Mouse (Mus musculus): ENCODE results near the gene Ets1. TPM values are rescaled to one million over a fixed set of nuclear protein-coding genes. Genes with fewer than 3 reads are reported as not detected.

The Ets1 gene
- total and polyA plus RNA-seq, 3 experiments: 0.05 TPM; not detected in 2

DNA sequence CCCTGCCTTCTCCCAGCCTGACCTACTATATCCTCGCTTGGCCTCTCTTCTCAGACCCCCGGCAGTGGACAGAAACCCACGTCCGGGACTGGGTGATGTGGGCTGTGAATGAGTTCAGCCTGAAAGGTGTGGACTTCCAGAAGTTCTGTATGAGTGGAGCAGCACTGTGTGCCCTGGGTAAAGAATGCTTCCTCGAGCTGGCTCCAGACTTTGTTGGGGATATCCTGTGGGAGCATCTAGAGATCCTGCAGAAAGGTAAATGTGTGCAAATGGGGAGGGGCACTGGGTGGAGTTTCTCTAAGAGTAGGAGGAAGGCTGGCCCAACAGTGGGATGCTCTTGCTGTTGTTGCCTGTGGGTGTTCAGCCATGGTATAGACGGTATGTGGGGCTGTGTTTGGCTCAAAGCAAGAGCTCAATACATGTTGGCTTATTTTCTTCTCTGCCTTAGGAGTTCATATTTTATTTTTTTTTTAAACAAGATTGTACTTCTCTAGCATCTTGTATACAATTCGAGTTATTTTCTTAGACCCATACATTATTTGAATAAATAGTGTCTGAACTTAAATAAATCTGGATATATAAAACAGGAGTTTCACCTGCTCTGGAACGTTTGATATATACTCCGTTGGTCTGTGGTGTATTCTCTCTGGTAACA is 94.1 kb downstream of the Ets1 start:
- H3K27me3 ChIP-seq (ENCODE audit: insufficient read depth, low read length): no peaks in the 10 kb centered on the region

GRCm38 (mm10) chr9:32730656-32731590 is 94.9 kb downstream of the Ets1 start:
- TF ChIP-seq TAL1 (conservative IDR thresholded peaks at IDR 0.05; ENCODE audit: low read depth, low read length) (no peak), POLR2AphosphoS5 (IDR thresholded peaks at IDR 0.05; ENCODE audit: insufficient replicate concordance, low read depth, low read length) (no peak), GATA1 (IDR thresholded peaks at IDR 0.05; ENCODE audit: borderline replicate concordance, low read length) (no peak), GATA2 (IDR thresholded peaks at IDR 0.05; ENCODE audit: borderline replicate concordance, low read depth, low read length) (no peak), CTCF (IDR thresholded peaks at IDR 0.05; ENCODE audit: low read depth, low read length) (no peak)
- DNase-seq (ENCODE audit: low spot score): no peak
- Histone ChIP-seq H3K27me3 (ENCODE audit: insufficient read depth, low read length) (no peaks in the 10 kb centered on the region), H3K9me3 (replicated peaks) (0 out of 2 replicates have a peak, but pooled peaks cover 5% of the 10 kb centered on the region), H3K36me3 (replicated peaks) (no peaks in the 10 kb centered on the region), H3K4me1 (ENCODE audit: insufficient read depth, low read depth, low read length) (no peaks in the 10 kb centered on the region), H3K4me3 (ENCODE audit: low read depth, low read length) (no peak overlapping the region)
- no peak for ATAC-seq (ENCODE audit: extremely low read depth, insufficient number of reproducible peaks, low FRiP score, poor library complexity, severe bottlenecking)

More for the DNA sequence above, 94.1 kb downstream of the Ets1 start:
- TF ChIP-seq GATA2 (IDR thresholded peaks at IDR 0.05; ENCODE audit: borderline replicate concordance, low read depth, low read length) (no peak), TAL1 (conservative IDR thresholded peaks at IDR 0.05; ENCODE audit: low read depth, low read length) (no peak), CTCF (IDR thresholded peaks at IDR 0.05; ENCODE audit: low read depth, low read length) (no peak), POLR2AphosphoS5 (IDR thresholded peaks at IDR 0.05; ENCODE audit: insufficient replicate concordance, low read depth, low read length) (no peak), GATA1 (IDR thresholded peaks at IDR 0.05; ENCODE audit: borderline replicate concordance, low read length) (no peak)
- H3K36me3 ChIP-seq (replicated peaks): no peaks in the 10 kb centered on the region
- ATAC-seq (ENCODE audit: extremely low read depth, insufficient number of reproducible peaks, low FRiP score, poor library complexity, severe bottlenecking): no peak
- 0 out of 2 replicates have a peak, but pooled peaks cover 5% of the 10 kb centered on the region for H3K9me3 ChIP-seq (replicated peaks)
- no peaks in the 10 kb centered on the region for H3K4me1 ChIP-seq (ENCODE audit: insufficient read depth, low read depth, low read length)
- no peak for DNase-seq (ENCODE audit: low spot score)
- H3K4me3 ChIP-seq (ENCODE audit: low read depth, low read length): no peak overlapping the region

- Histone ChIP-seq H3K27me3 (ENCODE audit: insufficient read depth, low read length) (no peaks in the 10 kb centered on the region), H3K4me3 (ENCODE audit: low read depth, low read length) (no peak overlapping the region), H3K4me1 (ENCODE audit: insufficient read depth, low read depth, low read length) (no peaks in the 10 kb centered on the region), H3K36me3 (replicated peaks) (no peaks in the 10 kb centered on the region), H3K9me3 (replicated peaks) (0 out of 2 replicates have a peak, but pooled peaks cover 5% of the 10 kb centered on the region)
- TF ChIP-seq CTCF (IDR thresholded peaks at IDR 0.05; ENCODE audit: low read depth, low read length): no peak
- no peak for TF ChIP-seq TAL1 (conservative IDR thresholded peaks at IDR 0.05; ENCODE audit: low read depth, low read length)
- TF ChIP-seq POLR2AphosphoS5 (IDR thresholded peaks at IDR 0.05; ENCODE audit: insufficient replicate concordance, low read depth, low read length): no peak
- no peak for TF ChIP-seq GATA1 (IDR thresholded peaks at IDR 0.05; ENCODE audit: borderline replicate concordance, low read length)
- no peak for TF ChIP-seq GATA2 (IDR thresholded peaks at IDR 0.05; ENCODE audit: borderline replicate concordance, low read depth, low read length)
- DNase-seq (ENCODE audit: low spot score) (no peak), ATAC-seq (ENCODE audit: extremely low read depth, insufficient number of reproducible peaks, low FRiP score, poor library complexity, severe bottlenecking) (no peak)
Measured at GRCm38 (mm10) chr9:32731787-32732186, 95.8 kb downstream of the Ets1 start.

DNA sequence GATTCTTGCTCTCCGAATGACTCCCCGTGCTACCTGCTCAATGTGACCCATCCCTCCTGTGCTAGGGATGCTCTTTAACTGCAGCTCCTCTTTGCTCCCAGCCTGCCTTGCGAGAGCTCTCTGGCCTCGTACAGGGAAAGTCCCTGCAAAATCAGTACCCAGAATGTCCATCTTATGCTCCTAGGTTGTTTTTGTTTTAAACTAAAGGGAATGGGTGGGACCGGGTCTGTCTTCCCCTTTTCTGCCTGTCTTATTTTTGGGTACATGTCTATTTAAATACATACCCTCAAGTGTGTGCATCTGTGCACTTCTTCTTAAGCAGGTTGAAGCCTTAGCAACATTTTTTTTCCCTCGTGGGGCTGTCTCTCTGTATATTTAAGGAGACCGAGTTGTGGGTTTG is 99.0 kb downstream of the Ets1 start:
- TF ChIP-seq POLR2AphosphoS5 (IDR thresholded peaks at IDR 0.05; ENCODE audit: insufficient replicate concordance, low read depth, low read length): no peak
- TF ChIP-seq GATA2 (IDR thresholded peaks at IDR 0.05; ENCODE audit: borderline replicate concordance, low read depth, low read length): no peak
- TF ChIP-seq CTCF (IDR thresholded peaks at IDR 0.05; ENCODE audit: low read depth, low read length): no peak
- no peak for TF ChIP-seq GATA1 (IDR thresholded peaks at IDR 0.05; ENCODE audit: borderline replicate concordance, low read length)
- no peak for TF ChIP-seq TAL1 (conservative IDR thresholded peaks at IDR 0.05; ENCODE audit: low read depth, low read length)
- no peaks in the 10 kb centered on the region for H3K27me3 ChIP-seq (ENCODE audit: insufficient read depth, low read length)
- no peak overlapping the region for H3K4me3 ChIP-seq (ENCODE audit: low read depth, low read length)
- DNase-seq (ENCODE audit: low spot score) (no peak), ATAC-seq (ENCODE audit: extremely low read depth, insufficient number of reproducible peaks, low FRiP score, poor library complexity, severe bottlenecking) (no peak)
- H3K9me3 ChIP-seq (replicated peaks): peaks cover 8% of the 10 kb centered on the region
- no peaks in the 10 kb centered on the region for H3K36me3 ChIP-seq (replicated peaks)
- H3K4me1 ChIP-seq (ENCODE audit: insufficient read depth, low read depth, low read length): no peaks in the 10 kb centered on the region

GRCm38 (mm10) chr9:32736051-32736450 is 100.0 kb downstream of the Ets1 start:
- no peak for TF ChIP-seq TAL1 (conservative IDR thresholded peaks at IDR 0.05; ENCODE audit: low read depth, low read length)
- TF ChIP-seq GATA1 (IDR thresholded peaks at IDR 0.05; ENCODE audit: borderline replicate concordance, low read length): no peak
- no peak for TF ChIP-seq CTCF (IDR thresholded peaks at IDR 0.05; ENCODE audit: low read depth, low read length)
- Histone ChIP-seq H3K9me3 (replicated peaks) (peaks cover 6% of the 10 kb centered on the region), H3K4me1 (ENCODE audit: insufficient read depth, low read depth, low read length) (no peaks in the 10 kb centered on the region), H3K27me3 (ENCODE audit: insufficient read depth, low read length) (no peaks in the 10 kb centered on the region), H3K36me3 (replicated peaks) (no peaks in the 10 kb centered on the region), H3K4me3 (ENCODE audit: low read depth, low read length) (no peak overlapping the region)
- no peak for DNase-seq (ENCODE audit: low spot score)
- ATAC-seq (ENCODE audit: extremely low read depth, insufficient number of reproducible peaks, low FRiP score, poor library complexity, severe bottlenecking): no peak

DNA sequence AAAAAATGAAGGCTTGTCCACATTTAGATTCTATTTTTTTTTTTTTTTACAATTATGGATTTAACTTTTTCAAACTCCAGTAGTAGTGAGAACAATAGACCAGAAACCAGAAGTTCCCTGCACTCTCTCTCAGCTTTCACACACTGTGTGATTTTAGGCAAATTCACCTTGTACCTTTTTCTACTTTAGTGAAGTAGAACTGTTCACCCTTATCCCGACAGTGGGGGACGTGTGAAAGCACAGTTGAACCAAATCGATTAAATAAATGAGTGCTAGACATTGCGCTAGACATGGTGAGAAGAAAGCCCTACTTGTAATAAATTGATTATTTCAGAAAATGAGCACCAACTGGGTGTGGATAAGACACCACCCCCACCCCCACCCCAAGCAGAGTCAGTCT is 104.0 kb downstream of the Ets1 start:
- Histone ChIP-seq H3K4me1 (ENCODE audit: insufficient read depth, low read depth, low read length) (no peaks in the 10 kb centered on the region), H3K27me3 (ENCODE audit: insufficient read depth, low read length) (no peaks in the 10 kb centered on the region; the same call in 1 of the 2 replicates), H3K9me3 (replicated peaks) (peaks cover 10% of the 10 kb centered on the region), H3K4me3 (ENCODE audit: low read depth, low read length) (no peak overlapping the region), H3K36me3 (replicated peaks) (no peaks in the 10 kb centered on the region)
- TF ChIP-seq TAL1 (conservative IDR thresholded peaks at IDR 0.05; ENCODE audit: low read depth, low read length) (no peak), GATA1 (IDR thresholded peaks at IDR 0.05; ENCODE audit: borderline replicate concordance, low read length) (no peak), POLR2AphosphoS5 (IDR thresholded peaks at IDR 0.05; ENCODE audit: insufficient replicate concordance, low read depth, low read length) (no peak), GATA2 (IDR thresholded peaks at IDR 0.05; ENCODE audit: borderline replicate concordance, low read depth, low read length) (no peak), CTCF (IDR thresholded peaks at IDR 0.05; ENCODE audit: low read depth, low read length) (no peak)
- ATAC-seq (ENCODE audit: extremely low read depth, insufficient number of reproducible peaks, low FRiP score, poor library complexity, severe bottlenecking): no peak
- no peak for DNase-seq (ENCODE audit: low spot score)

Data from G1E (cell line).